Mouse (Mus musculus) hindbrain, embryonic 11.5 days (tissue): ENCODE results near the gene Gadd45b. TPM values are rescaled to one million over a fixed set of nuclear protein-coding genes. Genes with fewer than 3 reads are reported as not detected.

Experiments
- ATAC-seq: fragments of 200-750 bp; cut with Nextera tagmentation; 2 replicates; pipeline ENCODE4 v1.8.0; 2017; ENCODE audit warnings: mild to moderate bottlenecking, moderate TSS enrichment, moderate library complexity; ENCODE audit not compliant: low FRiP score
- DNase-seq: peaks from one replicate; pipeline ENCODE4 v3.0.0-alpha.2; 2015; ENCODE audit warnings: low spot score
- H3K27ac ChIP-seq: fragments of 300-500 bp; sonication (generic); 2 replicates; pipeline ENCODE4 v1.5.1; 2014; ENCODE audit warnings: mild to moderate bottlenecking, low read depth, low read length
- H3K27me3 ChIP-seq: fragments of 300-500 bp; sonication (generic); 2 replicates; pipeline ENCODE4 v1.6.1; 2014; ENCODE audit warnings: mild to moderate bottlenecking, low read length, moderate library complexity, mixed read lengths; ENCODE audit not compliant: control insufficient read depth, insufficient read depth
- H3K36me3 ChIP-seq: fragments of 300-500 bp; sonication (generic); 2 replicates; pipeline ENCODE4 v1.6.1; 2014; ENCODE audit warnings: mild to moderate bottlenecking, low read length, moderate library complexity, mixed read lengths; ENCODE audit not compliant: control insufficient read depth, insufficient read depth
- H3K4me1 ChIP-seq: fragments of 300-500 bp; sonication (generic); replicated peaks from 2 replicates; pipeline ENCODE4 v1.6.1; 2014; ENCODE audit warnings: low read length, mixed read lengths; ENCODE audit not compliant: control insufficient read depth, insufficient read depth
- H3K4me2 ChIP-seq: fragments of 300-500 bp; sonication (generic); replicated peaks from 2 replicates; pipeline ENCODE4 v1.6.1; 2014; ENCODE audit warnings: mild to moderate bottlenecking, low read depth, low read length
- H3K4me3 ChIP-seq: fragments of 300-500 bp; sonication (generic); 2 replicates; pipeline ENCODE4 v1.5.1; 2014; ENCODE audit warnings: low read depth, low read length
- H3K9ac ChIP-seq: fragments of 300-500 bp; sonication (generic); 2 replicates; pipeline ENCODE4 v1.6.1; 2014; ENCODE audit warnings: low read depth, low read length
- H3K9me3 ChIP-seq: fragments of 300-500 bp; sonication (generic); 2 replicates; pipeline ENCODE4 v1.6.1; 2016; ENCODE audit warnings: low read length; ENCODE audit not compliant: control insufficient read depth
- WGBS: fragments of 180-500 bp; shearing (Covaris S2); extraction: QIAGEN DNeasy Blood & Tissue Kit; methylation state at CpG from one replicate; pipeline ENCODE4 v1.1.7; 2014; 5-methylcytosine and 5-hydroxymethylcytosine counted together
- polyA plus RNA-seq: library from polyadenylated mRNA; unstranded; fragments of >200 nt; fragmentation: Nextera tagmentation; extraction: Ambion mirVana; gene quantifications from 2 replicates; pipeline ENCODE4 v1.2.1, GENCODE M21; 2014

Gene Gadd45b
- polyA plus RNA-seq, 1 experiment from 2014 or later, result 13.8 TPM

- no peak for ATAC-seq
- no peak for DNase-seq
- Histone ChIP-seq H3K27me3 (no peaks in the 10 kb centered on the region), H3K36me3 (no peaks in the 10 kb centered on the region), H3K4me2 (no peak overlapping the region), H3K27ac (no peak overlapping the region), H3K4me3 (no peak overlapping the region), H3K4me1 (no peaks in the 10 kb centered on the region), H3K9me3 (no peaks in the 10 kb centered on the region), H3K9ac (no peak overlapping the region)
- WGBS, result 72% methylated on average over 1 of the region's 1 CpGs
Measured at GRCm38 (mm10) chr10:80973722-80974121, 43.8 kb downstream of the Gadd45b start.

- WGBS, result 91% methylated on average over 11 of the region's 11 CpGs
- ATAC-seq (no peak), DNase-seq (no peak)
- H3K9me3 ChIP-seq, result no peaks in the 10 kb centered on the region
- no peaks in the 10 kb centered on the region for H3K4me1 ChIP-seq
- no peaks in the 10 kb centered on the region for H3K27me3 ChIP-seq
- H3K4me3 ChIP-seq, result no peak overlapping the region
- H3K27ac ChIP-seq, result no peak overlapping the region
- no peaks in the 10 kb centered on the region for H3K36me3 ChIP-seq
- no peak overlapping the region for H3K9ac ChIP-seq
- H3K4me2 ChIP-seq, result no peak overlapping the region
Measured at GRCm38 (mm10) chr10:80975478-80975877, 45.6 kb downstream of the Gadd45b start.

- Histone ChIP-seq H3K36me3 (no peaks in the 10 kb centered on the region), H3K9ac (no peak overlapping the region), H3K27me3 (peaks cover 19% of the 10 kb centered on the region), H3K4me2 (no peak overlapping the region), H3K4me3 (no peak overlapping the region), H3K9me3 (no peaks in the 10 kb centered on the region), H3K27ac (no peak overlapping the region), H3K4me1 (peaks cover 5% of the 10 kb centered on the region; the same call in 1 of the 2 replicates)
- 48% methylated on average over 7 of the region's 7 CpGs for WGBS
- DNase-seq (no peak), ATAC-seq (no peak)
Measured at GRCm38 (mm10) chr10:80981564-80982112, 51.8 kb downstream of the Gadd45b start.

Other genes with a start within 250 kb of the Gadd45b start
- 54.4 and 55.6 TPM in 2 replicates for gene Mob3a, start 228.1 kb upstream of the Gadd45b start, polyA plus RNA-seq
- gene Izumo4, start 227.9 kb upstream of the Gadd45b start, polyA plus RNA-seq, result 10.3 and 11.4 TPM in 2 replicates
- 68.5 and 85.1 TPM in 2 replicates for gene Ap3d1, start 187.8 kb upstream of the Gadd45b start, polyA plus RNA-seq
- gene Dot1l, start 174.9 kb upstream of the Gadd45b start, polyA plus RNA-seq, result 18.3 and 25.1 TPM in 2 replicates
- 83.4 and 84.4 TPM in 2 replicates for gene Sf3a2, start 131.9 kb upstream of the Gadd45b start, polyA plus RNA-seq
- gene Plekhj1, start 131.4 kb upstream of the Gadd45b start, polyA plus RNA-seq, result 142 and 150 TPM in 2 replicates
- not detected in 2 replicates for gene Amh, start 124.8 kb upstream of the Gadd45b start, polyA plus RNA-seq
- gene Jsrp1, start 116.6 kb upstream of the Gadd45b start, polyA plus RNA-seq, result 0.36 and 0.61 TPM in 2 replicates
- 1,755 and 1,772 TPM in 2 replicates for gene Oaz1, start 103.4 kb upstream of the Gadd45b start, polyA plus RNA-seq
- gene Lingo3, start 86.0 kb upstream of the Gadd45b start, polyA plus RNA-seq, result 0.24 and 0.29 TPM in 2 replicates
- gene Lsm7, start 74.9 kb upstream of the Gadd45b start, polyA plus RNA-seq, result 260 and 271 TPM in 2 replicates
- 25.1 and 25.4 TPM in 2 replicates for gene Sppl2b, start 74.8 kb upstream of the Gadd45b start, polyA plus RNA-seq
- 0.05 and 0.06 TPM in 2 replicates for gene Tmprss9, start 58.2 kb upstream of the Gadd45b start, polyA plus RNA-seq
- 328 and 353 TPM in 2 replicates for gene Timm13, start 29.1 kb upstream of the Gadd45b start, polyA plus RNA-seq
- 14.6 and 19.0 TPM in 2 replicates for gene Lmnb2, start 11.8 kb upstream of the Gadd45b start, polyA plus RNA-seq
- 6.6 and 7.2 TPM in 2 replicates for gene Gng7, start 84.9 kb downstream of the Gadd45b start, polyA plus RNA-seq
- 3.4 and 5.8 TPM in 2 replicates for gene Diras1, start 95.6 kb downstream of the Gadd45b start, polyA plus RNA-seq
- 9.2 and 11.0 TPM in 2 replicates for gene Slc39a3, start 107.4 kb downstream of the Gadd45b start, polyA plus RNA-seq
- gene Sgta, start 130.1 kb downstream of the Gadd45b start, polyA plus RNA-seq, result 200 and 210 TPM in 2 replicates
- gene Thop1, start 140.0 kb downstream of the Gadd45b start, polyA plus RNA-seq, result 44.1 and 46.4 TPM in 2 replicates
- 0.23 and 0.49 TPM in 2 replicates for gene Creb3l3, start 168.8 kb downstream of the Gadd45b start, polyA plus RNA-seq
- gene Map2k2, start 175.8 kb downstream of the Gadd45b start, polyA plus RNA-seq, result 201 and 203 TPM in 2 replicates
- 6.6 and 7.9 TPM in 2 replicates for gene Zbtb7a, start 205.1 kb downstream of the Gadd45b start, polyA plus RNA-seq
- gene Pias4, start 237.8 kb downstream of the Gadd45b start, polyA plus RNA-seq, result 52.7 and 54.1 TPM in 2 replicates
- 380 and 413 TPM in 2 replicates for gene Eef2, start 246.6 kb downstream of the Gadd45b start, polyA plus RNA-seq